Mouse (Mus musculus) myocyte (in vitro differentiated cells): ENCODE measurements at regions not wholly inside any gene's neighbourhood (a gene's known extent, or its start where the extent isn't known, plus 50 kb on each side); places are given as distances from the start of the nearest gene placed in this dataset.

ENCODE experiments used
- E2F4 ChIP-seq: IDR thresholded peaks from one replicate; pipeline ENCODE4 v1.6.1; 2011; ENCODE audit warnings: mild to moderate bottlenecking, control low read depth, moderate library complexity; ENCODE audit not compliant: insufficient read depth
- POLR2A ChIP-seq: IDR thresholded peaks from one replicate; pipeline ENCODE4 v1.6.1; 2011; ENCODE audit warnings: low read depth, mild to moderate bottlenecking, control low read depth, moderate library complexity; ENCODE audit not compliant: insufficient read length
- TCF12 ChIP-seq: IDR thresholded peaks from one replicate; pipeline ENCODE4 v1.6.1; 2011; ENCODE audit warnings: mild to moderate bottlenecking, control low read depth; ENCODE audit not compliant: poor library complexity, insufficient read depth, severe bottlenecking

- TF ChIP-seq POLR2A = no peak
- no peak for TF ChIP-seq TCF12
- no peak for TF ChIP-seq E2F4
Measured at GRCm38 (mm10) chr8:31315359-31315705, 2113.2 kb upstream of the 5930422O12Rik start.
